Mouse (Mus musculus): ENCODE measurements around the gene Meiob.
A peak's percentile ranks its signal among the peaks of the same experiment; 100 is the strongest.

Meiob gene

GRCm38 (mm10) chr17:24873695-24874404 lies 69.8 kb downstream of the Meiob start:
- no peak for DNase-seq (ENCODE audit: low spot score in 2 of 2)

- DNase-seq (ENCODE audit: low spot score in 2 of 2): no peak
Observed at GRCm38 (mm10) chr17:24874405-24874745, 70.3 kb downstream of the Meiob start.

GRCm38 (mm10) chr17:24874989-24875388 lies 70.9 kb downstream of the Meiob start:
- DNase-seq (ENCODE audit: low spot score in 2 of 2): no peak

- no peak for DNase-seq (ENCODE audit: low spot score in 2 of 2)
Observed at GRCm38 (mm10) chr17:24877336-24878116, 73.4 kb downstream of the Meiob start.

GRCm38 (mm10) chr17:24878117-24878397 lies 74.0 kb downstream of the Meiob start:
- DNase-seq (ENCODE audit: low spot score in 2 of 2): no peak

DNA sequence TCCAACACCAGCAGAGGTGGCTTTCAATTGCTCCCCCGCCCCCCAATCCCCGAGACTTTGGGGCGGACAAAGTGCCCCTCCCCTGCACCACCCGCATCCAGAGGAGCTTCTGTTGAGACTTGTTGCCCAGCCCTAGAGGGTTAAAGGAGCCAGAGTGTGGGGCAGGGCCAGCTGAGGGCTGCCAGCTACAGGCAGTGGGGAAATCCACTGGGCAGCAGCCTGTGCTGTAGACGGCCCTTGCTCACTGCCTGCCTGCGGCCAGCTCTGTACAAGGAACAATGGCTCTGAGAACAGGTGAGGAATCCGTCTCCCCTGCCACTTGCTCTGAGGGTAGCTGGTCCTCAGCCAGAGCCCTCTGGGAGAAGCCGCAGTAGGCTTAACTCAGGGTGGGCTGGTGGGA lies 74.4 kb downstream of the Meiob start:
- no peak for DNase-seq (ENCODE audit: low spot score in 2 of 2)

DNA sequence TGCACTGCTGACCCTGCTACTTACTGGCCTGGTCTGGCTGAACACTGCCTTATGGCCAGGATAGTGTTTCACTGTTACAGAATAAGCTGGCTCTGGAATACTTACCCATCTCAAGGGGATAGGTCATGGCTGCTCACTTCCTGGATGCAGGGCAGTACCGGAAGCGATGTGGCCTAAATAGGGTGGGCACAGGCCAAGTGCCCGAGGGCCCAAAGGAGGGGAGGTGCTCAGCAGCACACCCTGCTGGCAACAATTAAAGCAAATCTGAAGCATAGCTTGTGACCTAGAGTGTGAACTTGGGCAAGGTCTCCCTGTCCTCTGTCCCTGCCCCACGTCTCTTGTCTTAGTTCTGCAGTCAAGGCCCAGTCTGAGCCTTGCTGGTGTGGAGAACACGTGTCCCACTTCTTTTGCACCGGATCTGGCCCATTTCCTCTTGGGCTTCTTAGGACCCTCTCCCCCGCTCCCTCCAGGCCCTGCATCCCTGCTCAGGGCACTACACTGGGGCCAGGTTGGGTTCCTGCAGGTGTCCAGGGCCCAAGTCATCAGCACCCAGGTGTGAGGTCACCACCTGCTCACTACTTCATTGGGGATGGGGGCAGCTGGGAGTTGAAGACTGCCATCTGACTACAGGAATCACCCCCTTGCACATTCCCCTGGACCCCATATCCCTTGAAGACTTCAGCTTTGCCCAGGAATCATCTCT lies 77.8 kb downstream of the Meiob start:
- no peak for DNase-seq (ENCODE audit: low spot score in 2 of 2)

DNA sequence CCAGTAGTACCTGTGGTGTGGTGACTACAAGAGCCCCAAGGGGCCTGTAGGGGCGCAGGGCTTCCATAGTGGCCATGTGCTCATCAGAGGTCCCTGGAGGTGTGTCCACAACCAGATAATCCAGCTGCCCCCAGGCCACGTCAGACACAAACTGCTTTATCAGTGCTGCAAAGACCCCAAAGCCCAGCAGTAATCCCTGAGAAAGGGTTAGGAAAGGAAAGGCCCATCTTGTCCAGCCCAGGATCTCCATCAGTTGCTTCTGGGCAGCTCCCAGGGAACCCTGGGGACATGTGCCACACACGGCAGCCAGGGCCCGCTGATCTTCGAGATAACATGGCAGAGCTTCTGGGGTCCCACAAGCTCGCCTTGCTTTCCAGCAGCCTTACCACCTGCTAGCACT lies 80.3 kb downstream of the Meiob start:
- no peak for DNase-seq (ENCODE audit: low spot score in 2 of 2)

DNA sequence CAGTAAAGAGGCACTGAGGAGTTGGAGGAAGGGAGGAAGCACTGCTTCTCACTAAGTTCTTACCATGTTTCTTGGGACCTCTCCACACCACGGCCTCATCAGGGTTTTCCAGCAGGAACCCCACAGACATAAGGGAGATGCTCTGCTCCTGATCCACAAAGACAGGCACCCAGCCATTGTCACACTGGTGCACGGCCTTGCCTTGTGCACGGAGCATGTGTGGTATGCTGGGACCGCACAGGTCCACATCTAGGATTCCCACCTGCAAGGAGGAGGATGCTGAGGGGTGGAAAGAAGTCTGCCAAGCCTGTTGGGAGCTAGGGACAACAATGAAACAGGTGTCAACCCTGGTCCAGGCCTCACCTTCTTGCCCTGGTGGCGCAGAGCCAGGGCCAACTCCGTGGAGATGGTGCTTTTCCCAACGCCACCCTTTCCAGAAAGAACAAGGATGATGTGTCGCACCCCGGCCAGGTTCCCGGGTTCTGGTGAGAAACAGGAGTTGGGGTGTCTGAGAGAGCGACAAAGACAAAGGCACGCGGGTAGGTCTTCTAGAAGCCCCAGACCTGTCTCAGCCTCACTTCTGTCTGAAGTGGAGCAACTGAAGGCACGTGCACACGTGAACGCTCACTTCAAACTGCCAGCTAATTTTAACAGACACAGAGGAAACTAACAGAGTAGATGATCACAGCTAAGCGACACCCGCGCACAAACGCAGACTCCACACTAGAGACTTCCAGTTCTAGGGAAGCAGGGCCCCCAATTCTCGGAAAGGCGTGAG lies 81.5 kb downstream of the Meiob start:
- no peak for DNase-seq (ENCODE audit: low spot score in 2 of 2)

DNA sequence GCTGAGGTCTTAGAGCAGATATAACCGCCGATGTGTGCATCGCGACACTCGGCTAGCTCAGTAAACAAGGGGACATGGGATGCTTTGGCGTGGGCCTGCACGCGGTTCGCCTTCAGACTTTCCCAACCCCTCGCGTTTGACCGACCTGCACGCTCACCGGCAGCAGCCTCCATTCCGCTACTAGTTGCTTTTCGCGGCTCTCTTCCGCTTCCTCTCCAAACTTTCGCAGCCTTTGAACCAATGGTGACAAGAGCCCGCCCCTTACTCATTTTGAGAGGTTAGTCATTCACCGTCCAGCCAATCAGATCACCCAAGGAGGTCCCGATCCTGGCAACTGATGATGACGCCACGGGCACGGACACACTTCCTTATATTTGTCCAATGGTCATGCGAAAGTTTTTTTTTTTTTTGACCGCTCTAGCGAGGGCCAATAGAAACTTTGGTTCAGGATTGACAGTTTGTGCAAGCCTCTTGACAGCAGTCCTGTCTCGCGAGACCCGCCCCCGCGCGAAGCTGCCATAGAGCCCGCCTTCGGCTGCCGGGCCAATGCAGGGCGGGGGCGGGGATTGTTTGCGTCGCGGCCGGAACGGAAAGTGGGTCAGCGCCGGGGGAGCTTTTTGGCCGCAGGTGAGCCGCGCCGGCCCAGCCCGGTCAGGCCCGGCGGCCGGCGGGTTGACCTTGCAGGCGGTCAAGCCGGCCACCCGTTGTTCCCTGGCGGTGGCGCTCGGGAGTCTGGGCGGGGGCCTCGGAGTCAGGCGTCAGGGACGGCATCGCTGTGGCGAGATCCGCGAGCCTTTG lies 82.2 kb downstream of the Meiob start, which contains the start of the genes Nubp2 and Spsb3:
TSS of gene Nubp2 (minus strand) at position 216 of the 798 bp plus-strand sequence.
TSS of gene Spsb3 (plus strand) at position 510 of the 798 bp plus-strand sequence.
- DNase-seq (ENCODE audit: low spot score in 2 of 2): peak; percentile 99 to 100

DNA sequence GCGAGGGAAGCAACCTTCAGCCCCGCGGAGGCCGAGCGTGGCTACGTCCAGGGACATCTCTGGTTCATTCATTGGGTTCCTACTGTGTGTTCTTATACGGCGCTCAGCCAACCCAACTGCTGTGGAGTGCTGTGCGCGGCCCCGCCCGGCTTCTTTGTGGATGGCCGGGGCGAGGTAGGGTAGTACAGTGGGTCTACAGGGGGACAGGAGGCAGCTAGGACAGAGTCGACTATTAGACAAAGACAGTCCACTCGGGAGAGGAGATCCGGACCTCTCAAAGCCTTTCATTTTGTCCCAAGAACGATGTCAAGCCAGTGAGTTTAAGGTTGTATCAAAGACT lies 82.8 kb downstream of the Meiob start:
- no peak for DNase-seq (ENCODE audit: low spot score in 2 of 2)

DNA sequence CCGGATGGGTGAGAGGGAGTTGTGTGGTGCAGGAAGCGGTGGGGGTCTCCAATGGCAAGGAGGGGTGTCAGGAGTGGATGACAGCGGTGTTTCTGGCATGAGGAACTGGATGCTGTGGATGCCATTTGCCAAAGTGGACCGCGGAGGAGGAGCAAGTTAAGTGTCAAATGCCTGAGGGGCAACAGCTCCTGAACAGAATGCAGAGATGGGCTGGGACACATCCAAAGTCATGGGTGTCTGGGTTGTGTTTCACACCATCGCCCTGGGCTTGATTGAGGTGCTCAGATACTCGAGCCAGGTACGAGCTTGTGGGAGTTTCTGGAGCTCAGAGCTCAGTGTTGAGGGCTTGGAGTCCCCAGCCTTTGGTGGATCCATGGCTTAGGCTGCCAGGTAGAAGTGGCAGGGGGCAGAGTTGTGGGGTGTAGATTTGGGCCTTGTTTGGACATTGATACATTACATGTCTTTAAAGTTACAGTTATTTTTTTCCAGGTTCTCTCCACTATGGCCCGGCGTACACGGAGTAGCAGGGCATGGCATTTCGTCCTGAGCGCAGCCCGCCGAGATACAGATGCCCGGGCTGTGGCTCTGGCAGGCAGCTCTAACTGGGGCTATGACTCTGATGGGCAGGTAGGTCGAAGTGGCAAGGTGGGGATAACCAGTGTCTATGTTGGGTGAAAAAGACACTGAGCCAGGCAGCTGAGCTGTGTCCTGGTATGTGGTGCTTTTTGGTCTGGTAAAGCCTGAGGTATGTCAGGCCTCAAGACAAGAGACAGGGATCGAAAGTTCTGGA lies 83.4 kb downstream of the Meiob start:
- no peak for DNase-seq (ENCODE audit: low spot score in 2 of 2)

DNA sequence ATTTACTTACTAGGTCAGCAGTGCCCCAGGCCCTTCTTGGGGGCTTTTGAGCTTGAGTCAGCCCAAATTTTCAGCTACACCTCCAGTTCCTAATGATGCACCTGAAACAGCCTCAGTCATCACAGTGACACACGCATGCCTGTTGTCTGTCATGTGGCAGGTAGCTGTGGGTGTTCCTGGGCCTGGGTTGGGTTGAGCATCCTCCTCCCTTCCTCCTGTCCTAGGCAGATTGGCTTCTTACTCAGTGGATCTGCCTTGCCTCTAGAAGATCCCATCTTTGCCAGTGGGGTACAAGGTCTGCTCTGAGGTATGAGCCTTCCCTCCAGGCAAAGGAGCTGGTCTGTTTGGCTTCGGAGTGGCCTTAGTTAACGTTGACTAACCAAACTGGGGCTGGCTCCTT lies 84.8 kb downstream of the Meiob start:
- DNase-seq (ENCODE audit: low spot score in 2 of 2): no peak

Data from left cerebral cortex, adult 9 months (tissue).